Mouse (Mus musculus) neural tube, embryonic 11.5 days (tissue): ENCODE measurements around the gene Surf4. TPM values are rescaled to one million over a fixed set of nuclear protein-coding genes. Genes with fewer than 3 reads are reported as not detected.

Source experiments
- ATAC-seq: fragments of 200-750 bp; cut with Nextera tagmentation; 2 replicates; pipeline ENCODE4 v1.8.0; 2017; ENCODE audit warnings: moderate number of reproducible peaks, mild to moderate bottlenecking, moderate TSS enrichment, moderate library complexity; ENCODE audit not compliant: insufficient read depth, low FRiP score, low TSS enrichment
- DNase-seq: peaks from one replicate; pipeline ENCODE4 v3.0.0-alpha.2; 2015; ENCODE audit warnings: low spot score
- H3K27ac ChIP-seq: fragments of 300-500 bp; sonication (generic); 2 replicates; pipeline ENCODE4 v1.5.1; 2014; ENCODE audit warnings: low read depth, mild to moderate bottlenecking, low read length
- H3K27me3 ChIP-seq: fragments of 300-500 bp; sonication (generic); 2 replicates; pipeline ENCODE4 v1.6.1; 2014; ENCODE audit warnings: mild to moderate bottlenecking, low read length, mixed read lengths; ENCODE audit not compliant: control insufficient read depth, insufficient read depth
- H3K36me3 ChIP-seq: fragments of 300-500 bp; sonication (generic); 2 replicates; pipeline ENCODE4 v1.6.1; 2014; ENCODE audit warnings: mild to moderate bottlenecking, low read length, moderate library complexity, mixed read lengths; ENCODE audit not compliant: control insufficient read depth, insufficient read depth
- H3K4me1 ChIP-seq: fragments of 300-500 bp; sonication (generic); 2 replicates; pipeline ENCODE4 v1.6.1; 2014; ENCODE audit warnings: low read length, mixed read lengths; ENCODE audit not compliant: control insufficient read depth, insufficient read depth
- H3K4me2 ChIP-seq: fragments of 300-500 bp; sonication (generic); 2 replicates; pipeline ENCODE4 v1.6.1; 2014; ENCODE audit warnings: low read depth, mild to moderate bottlenecking, moderate library complexity
- H3K4me3 ChIP-seq: fragments of 300-500 bp; sonication (generic); 2 replicates; pipeline ENCODE4 v1.5.1; 2014; ENCODE audit warnings: low read depth, low read length
- H3K9ac ChIP-seq: fragments of 300-500 bp; sonication (generic); 2 replicates; pipeline ENCODE4 v1.6.1; 2014; ENCODE audit warnings: mild to moderate bottlenecking, low read length
- H3K9me3 ChIP-seq: fragments of 300-500 bp; sonication (generic); 2 replicates; pipeline ENCODE4 v1.6.1; 2016; ENCODE audit warnings: low read length; ENCODE audit not compliant: control insufficient read depth
- WGBS: fragments of 180-500 bp; shearing (Covaris S2); extraction: QIAGEN DNeasy Blood & Tissue Kit; methylation state at CpG from one replicate; pipeline ENCODE4 v1.1.7; 2014; 5-methylcytosine and 5-hydroxymethylcytosine counted together
- polyA plus RNA-seq: library from polyadenylated mRNA; unstranded; fragments of >200 nt; fragmentation: Nextera tagmentation; extraction: Ambion mirVana; gene quantifications from 2 replicates; pipeline ENCODE4 v1.2.1, GENCODE M21; 2014

The Surf4 gene
- polyA plus RNA-seq, 1 experiment from 2014 or later: 171 TPM

DNA sequence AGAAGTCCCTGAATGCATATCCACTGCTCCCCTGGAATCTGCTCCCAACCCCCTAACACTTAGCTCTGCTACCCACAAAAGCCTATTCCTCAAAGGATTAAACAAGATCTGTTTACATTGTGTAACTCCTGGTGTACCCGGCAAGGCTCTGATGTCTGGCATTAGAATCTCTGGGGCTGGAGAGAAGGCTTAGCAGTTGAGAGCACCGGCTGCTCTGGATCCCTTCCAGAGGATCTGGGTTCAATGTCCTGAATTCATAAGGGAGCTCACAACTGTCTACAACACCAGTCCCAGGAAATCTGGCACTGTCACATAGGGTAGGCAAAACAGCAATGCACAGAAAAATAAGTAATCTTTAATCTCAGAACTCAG, 23.7 kb upstream of the Surf4 start:
- no peak overlapping the region for H3K9ac ChIP-seq
- ATAC-seq: no peak
- H3K4me2 ChIP-seq: no peak overlapping the region

GRCm38 (mm10) chr2:26956811-26957487, 23.2 kb upstream of the Surf4 start:
- ATAC-seq (no peak), DNase-seq (no peak)
- Histone ChIP-seq H3K27me3 (no peaks in the 10 kb centered on the region), H3K36me3 (peaks cover 16% of the 10 kb centered on the region), H3K9ac (no peak overlapping the region), H3K9me3 (no peaks in the 10 kb centered on the region), H3K4me1 (no peaks in the 10 kb centered on the region), H3K4me2 (no peak overlapping the region), H3K27ac (no peak overlapping the region), H3K4me3 (no peak overlapping the region)
- 96% methylated on average over 12 of the region's 12 CpGs for WGBS

More for the DNA sequence above, 23.7 kb upstream of the Surf4 start:
- DNase-seq: no peak
- Histone ChIP-seq H3K27ac (no peak overlapping the region), H3K9me3 (no peaks in the 10 kb centered on the region), H3K4me3 (no peak overlapping the region), H3K27me3 (no peaks in the 10 kb centered on the region), H3K36me3 (peaks cover 16% of the 10 kb centered on the region), H3K4me1 (no peaks in the 10 kb centered on the region)
- 89% methylated on average over 2 of the region's 2 CpGs for WGBS

DNA sequence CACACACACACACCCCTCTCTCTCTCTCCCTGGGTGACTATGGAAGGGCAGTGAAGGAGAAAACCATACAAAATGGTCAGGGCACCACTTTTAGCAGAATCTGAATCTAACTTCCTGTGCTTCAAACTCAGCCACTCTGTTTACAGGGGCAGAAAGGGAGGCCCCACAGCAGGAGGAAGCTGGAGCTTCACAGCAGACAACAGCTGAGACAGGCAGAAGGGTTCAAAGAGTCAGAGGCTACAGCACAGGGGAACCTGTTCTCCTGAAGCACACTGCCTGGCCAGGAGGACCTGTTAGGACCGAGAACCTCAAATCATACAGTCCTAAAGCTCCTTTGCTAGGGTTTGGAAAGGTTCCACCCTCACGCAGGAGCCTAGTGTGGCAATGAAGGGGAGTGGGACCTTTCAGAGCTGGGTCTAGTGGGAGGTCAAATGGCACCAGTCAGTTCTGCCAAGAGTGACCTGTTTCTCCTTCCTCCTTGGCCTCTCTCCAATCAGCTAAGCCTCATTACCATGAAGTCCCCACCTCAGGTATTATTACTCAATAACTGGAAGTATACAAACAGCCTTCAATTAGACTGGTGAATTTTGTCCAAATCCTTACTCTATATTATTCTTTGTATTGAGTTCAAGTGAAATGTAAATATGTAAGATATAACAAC, 21.1 kb upstream of the Surf4 start:
- Histone ChIP-seq H3K27me3 (no peaks in the 10 kb centered on the region), H3K36me3 (peaks cover 17% of the 10 kb centered on the region), H3K4me3 (no peak overlapping the region), H3K9me3 (no peaks in the 10 kb centered on the region), H3K4me1 (no peaks in the 10 kb centered on the region), H3K9ac (no peak overlapping the region), H3K4me2 (no peak overlapping the region), H3K27ac (no peak overlapping the region)
- WGBS: 89% methylated on average over 2 of the region's 2 CpGs
- no peak for DNase-seq
- no peak for ATAC-seq

GRCm38 (mm10) chr2:26952866-26953265, 19.1 kb upstream of the Surf4 start:
- no peak overlapping the region for H3K4me2 ChIP-seq
- DNase-seq (no peak), ATAC-seq (no peak)
- no peaks in the 10 kb centered on the region for H3K9me3 ChIP-seq
- no peaks in the 10 kb centered on the region for H3K27me3 ChIP-seq
- no peaks in the 10 kb centered on the region for H3K4me1 ChIP-seq
- no peak overlapping the region for H3K4me3 ChIP-seq
- peaks cover 17% of the 10 kb centered on the region for H3K36me3 ChIP-seq
- WGBS: 91% methylated on average over 8 of the region's 8 CpGs
- no peak overlapping the region for H3K9ac ChIP-seq
- H3K27ac ChIP-seq: no peak overlapping the region

DNA sequence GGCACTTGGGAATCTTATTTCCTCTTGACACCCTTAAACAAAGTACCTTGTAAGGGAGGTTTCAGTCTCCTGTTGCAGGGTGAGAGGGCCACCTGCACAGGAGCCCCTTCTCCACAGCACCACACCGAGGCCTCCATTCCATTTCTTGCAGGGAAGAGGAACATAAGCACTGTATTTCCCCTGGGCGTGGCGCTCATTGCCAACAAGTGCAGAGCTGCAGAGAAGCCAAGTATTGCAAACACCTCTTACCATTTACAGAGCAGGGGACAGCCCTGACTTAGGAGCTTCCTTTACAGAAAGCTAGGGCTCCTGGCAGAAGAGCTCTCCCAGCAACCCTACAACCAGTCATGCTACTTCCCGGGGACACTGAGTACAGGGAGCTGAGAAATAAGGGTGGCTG, 18.5 kb upstream of the Surf4 start:
- Histone ChIP-seq H3K9me3 (no peaks in the 10 kb centered on the region), H3K4me3 (no peak overlapping the region), H3K4me2 (no peak overlapping the region), H3K27me3 (no peaks in the 10 kb centered on the region), H3K36me3 (peaks cover 17% of the 10 kb centered on the region), H3K4me1 (no peaks in the 10 kb centered on the region), H3K27ac (no peak overlapping the region), H3K9ac (no peak overlapping the region)
- WGBS: 95% methylated on average over 4 of the region's 4 CpGs
- ATAC-seq: no peak
- DNase-seq: no peak

- Histone ChIP-seq H3K36me3 (peaks cover 15% of the 10 kb centered on the region), H3K9ac (no peak overlapping the region), H3K4me1 (no peaks in the 10 kb centered on the region), H3K4me3 (no peak overlapping the region), H3K27me3 (no peaks in the 10 kb centered on the region), H3K9me3 (no peaks in the 10 kb centered on the region), H3K27ac (no peak overlapping the region), H3K4me2 (no peak overlapping the region)
- no peak for DNase-seq
- WGBS: 92% methylated on average over 8 of the region's 8 CpGs
- no peak for ATAC-seq
These were observed 17.7 kb upstream of the Surf4 start for GRCm38 (mm10) chr2:26951346-26951905.

DNA sequence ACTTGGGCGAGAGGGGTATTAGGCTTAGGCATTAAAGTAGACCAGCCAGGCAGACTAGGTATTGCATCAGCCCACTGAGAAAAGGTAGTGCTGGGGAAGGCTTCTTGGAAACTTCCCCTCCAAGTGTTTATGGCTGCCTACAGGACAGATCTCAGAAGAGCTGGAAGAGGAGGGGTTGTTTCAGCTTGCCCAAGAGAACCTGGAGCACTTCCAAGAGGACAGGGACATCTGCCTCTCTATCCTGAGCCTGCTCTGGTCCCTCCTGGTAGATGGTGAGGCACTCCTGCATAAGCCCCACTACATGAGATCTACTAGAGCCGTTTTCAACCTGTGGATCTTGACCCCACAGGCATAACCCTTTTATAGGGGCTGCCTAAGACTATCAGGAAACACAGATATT, 16.7 kb upstream of the Surf4 start:
- H3K36me3 ChIP-seq: peaks cover 15% of the 10 kb centered on the region
- no peaks in the 10 kb centered on the region for H3K27me3 ChIP-seq
- WGBS: 91% methylated on average over 2 of the region's 2 CpGs

GRCm38 (mm10) chr2:26943253-26943652, 9.5 kb upstream of the Surf4 start:
- Histone ChIP-seq H3K4me1 (no peaks in the 10 kb centered on the region), H3K36me3 (no peaks in the 10 kb centered on the region), H3K4me3 (no peak overlapping the region), H3K9me3 (no peaks in the 10 kb centered on the region), H3K27me3 (no peaks in the 10 kb centered on the region), H3K27ac (no peak overlapping the region), H3K4me2 (no peak overlapping the region), H3K9ac (no peak overlapping the region)
- DNase-seq (no peak), ATAC-seq (no peak)
- 86% methylated on average over 3 of the region's 3 CpGs for WGBS

More for the DNA sequence above, 16.7 kb upstream of the Surf4 start:
- H3K4me2 ChIP-seq: no peak overlapping the region
- no peaks in the 10 kb centered on the region for H3K4me1 ChIP-seq
- ATAC-seq: no peak
- H3K27ac ChIP-seq: no peak overlapping the region
- H3K4me3 ChIP-seq: no peak overlapping the region
- DNase-seq: no peak
- no peak overlapping the region for H3K9ac ChIP-seq
- no peaks in the 10 kb centered on the region for H3K9me3 ChIP-seq

GRCm38 (mm10) chr2:26941539-26941938, 7.8 kb upstream of the Surf4 start:
- Histone ChIP-seq H3K4me2 (no peak overlapping the region), H3K36me3 (no peaks in the 10 kb centered on the region), H3K9me3 (no peaks in the 10 kb centered on the region), H3K9ac (no peak overlapping the region), H3K27me3 (no peaks in the 10 kb centered on the region), H3K4me3 (no peak overlapping the region), H3K4me1 (no peaks in the 10 kb centered on the region), H3K27ac (no peak overlapping the region)
- DNase-seq (no peak), ATAC-seq (no peak)
- WGBS: 45% methylated on average over 5 of the region's 5 CpGs
